Mouse (Mus musculus) embryonic facial prominence, embryonic 10.5 days (tissue): ENCODE results near the gene Mfsd13b. TPM values are rescaled to one million over a fixed set of nuclear protein-coding genes. Genes with fewer than 3 reads are reported as not detected.
A peak's percentile ranks its signal among the peaks of the same experiment; 100 is the strongest.
"Not testable (repeated sequence)": the region's sequence is repeated elsewhere in the genome, so short reads cannot be mapped to it uniquely, and the experiment has no call there.

ENCODE experiments used
- DNase-seq: peaks from one replicate; pipeline ENCODE4 v3.0.0-alpha.2; 2017; ENCODE audit warnings: low spot score
- H3K27ac ChIP-seq: fragments of 300-500 bp; sonication (generic); replicated peaks from 2 replicates; pipeline ENCODE4 v1.5.1; 2016; ENCODE audit warnings: mild to moderate bottlenecking
- H3K27me3 ChIP-seq: fragments of 300-500 bp; sonication (generic); replicated peaks from 2 replicates; pipeline ENCODE4 v1.6.1; 2016; ENCODE audit warnings: low read depth, mild to moderate bottlenecking; ENCODE audit not compliant: poor library complexity, severe bottlenecking
- H3K36me3 ChIP-seq: fragments of 300-500 bp; sonication (generic); replicated peaks from 2 replicates; pipeline ENCODE4 v1.6.1; 2016; ENCODE audit warnings: mild to moderate bottlenecking, moderate library complexity
- H3K4me1 ChIP-seq: fragments of 300-500 bp; sonication (generic); 2 replicates; pipeline ENCODE4 v1.6.1; 2016
- H3K4me3 ChIP-seq: fragments of 300-500 bp; sonication (generic); 2 replicates; pipeline ENCODE4 v1.5.1; 2016; ENCODE audit warnings: mild to moderate bottlenecking, moderate library complexity
- H3K9me3 ChIP-seq: fragments of 300-500 bp; sonication (generic); 2 replicates; pipeline ENCODE4 v1.6.1; 2016; ENCODE audit warnings: mild to moderate bottlenecking
- WGBS: fragments of 180-500 bp; shearing (Covaris S2); methylation state at CpG from one replicate; pipeline ENCODE4 v1.1.7; 2016; 5-methylcytosine and 5-hydroxymethylcytosine counted together
- polyA plus RNA-seq: library from polyadenylated mRNA; unstranded; fragments of >200 nt; fragmentation: Nextera tagmentation; extraction: Ambion mirVana; gene quantifications from 2 replicates; pipeline ENCODE4 v1.2.1, GENCODE M21; 2016

The Mfsd13b gene
- polyA plus RNA-seq, 1 experiment from 2014 or later, result 0.62 TPM

DNA sequence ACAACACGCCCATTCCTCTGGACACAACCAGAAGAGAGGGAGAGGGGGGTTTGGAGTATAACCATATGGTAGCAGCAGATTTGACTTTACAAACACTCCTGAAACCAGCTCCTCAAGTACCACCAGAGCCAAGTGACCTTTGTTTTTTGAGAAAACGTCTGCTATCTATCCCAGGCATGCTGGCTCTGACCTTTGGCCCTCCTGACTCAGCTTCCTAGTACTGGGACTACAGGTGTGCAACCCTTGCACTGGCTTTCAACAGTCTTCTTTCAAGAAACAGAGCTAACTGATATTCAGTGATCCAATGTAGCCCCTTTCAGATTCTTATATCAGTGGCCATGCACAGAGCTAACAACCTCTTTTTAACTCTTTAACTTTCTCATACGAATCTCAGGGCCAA, 20.4 kb upstream of the Mfsd13b start:
- 67% methylated on average over 3 of the region's 3 CpGs for WGBS
- H3K4me1 ChIP-seq, result no peaks in the 10 kb centered on the region
- DNase-seq, result no peak
- no peak overlapping the region for H3K27ac ChIP-seq
- H3K9me3 ChIP-seq, result no peaks in the 10 kb centered on the region
- no peaks in the 10 kb centered on the region for H3K27me3 ChIP-seq
- H3K4me3 ChIP-seq, result no peak overlapping the region
- peaks cover 45% of the 10 kb centered on the region for H3K36me3 ChIP-seq

DNA sequence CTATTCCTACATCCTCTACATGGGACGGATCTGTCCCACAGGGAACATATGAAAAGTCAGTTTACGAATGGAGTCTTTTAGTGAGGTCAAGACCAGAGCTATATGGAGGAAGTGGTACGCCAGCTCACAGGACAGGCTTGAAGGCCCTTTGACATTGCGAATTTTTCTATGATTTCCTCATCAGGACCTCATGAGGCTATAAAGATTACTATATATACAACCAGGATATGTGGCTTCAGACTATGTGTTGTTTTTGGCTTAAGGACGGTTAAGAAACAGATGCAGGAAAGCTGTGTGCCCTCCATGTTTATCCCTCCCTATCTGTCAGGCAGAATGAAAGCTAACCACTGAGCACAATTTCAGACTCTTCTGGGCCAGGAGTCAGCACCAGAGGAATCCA, 19.2 kb upstream of the Mfsd13b start:
- peaks cover 44% of the 10 kb centered on the region for H3K36me3 ChIP-seq
- no peak for DNase-seq
- no peak overlapping the region for H3K27ac ChIP-seq
- H3K9me3 ChIP-seq, result no peaks in the 10 kb centered on the region
- 87% methylated on average over 5 of the region's 5 CpGs for WGBS
- no peaks in the 10 kb centered on the region for H3K27me3 ChIP-seq
- H3K4me3 ChIP-seq, result no peak overlapping the region
- H3K4me1 ChIP-seq, result no peaks in the 10 kb centered on the region

DNA sequence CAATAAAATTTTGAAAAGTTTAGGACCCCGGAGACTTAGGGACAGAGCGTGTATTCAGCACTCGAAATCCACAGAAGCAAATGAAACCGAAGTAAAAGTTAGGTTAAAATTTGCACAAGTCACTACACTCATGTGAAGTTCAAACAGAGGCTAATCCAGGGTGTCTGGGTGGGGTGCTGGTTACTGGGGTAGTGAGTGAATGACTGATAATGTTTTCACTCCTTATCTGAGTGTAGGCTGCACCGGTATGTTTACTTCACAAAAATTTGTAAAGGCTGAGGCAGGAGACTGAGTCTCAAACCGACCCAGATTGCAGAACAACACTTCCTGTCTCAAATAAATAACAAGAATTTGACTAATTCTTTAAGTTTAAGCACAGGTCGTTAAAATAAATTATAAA, 13.1 kb upstream of the Mfsd13b start:
- no peak overlapping the region for H3K27ac ChIP-seq
- H3K9me3 ChIP-seq, result no peaks in the 10 kb centered on the region
- 0 out of 2 replicates have a peak, but pooled peaks cover 4% of the 10 kb centered on the region for H3K4me1 ChIP-seq
- no peaks in the 10 kb centered on the region for H3K27me3 ChIP-seq
- no peak for DNase-seq
- 94% methylated on average over 7 of the region's 7 CpGs for WGBS
- peaks cover 29% of the 10 kb centered on the region for H3K36me3 ChIP-seq
- H3K4me3 ChIP-seq, result no peak overlapping the region

DNA sequence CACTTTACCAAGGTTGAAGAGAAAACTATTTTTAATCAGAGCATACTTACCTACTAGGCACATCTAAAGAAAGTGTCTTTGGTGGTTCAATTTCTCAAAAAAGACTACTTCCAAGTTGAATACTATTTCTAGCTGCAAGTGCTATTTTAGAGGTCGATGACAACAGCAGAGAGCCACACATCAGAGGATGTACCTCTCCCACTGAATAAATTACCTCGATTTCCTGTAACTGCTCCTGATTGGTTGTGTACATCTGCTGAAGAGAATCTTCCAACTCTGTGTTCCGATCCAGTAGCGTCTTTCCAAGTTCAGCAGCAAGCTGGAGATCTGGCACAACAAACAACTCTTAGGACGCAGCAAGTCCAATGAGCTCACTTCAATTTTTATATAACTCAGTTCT, 12.2 kb upstream of the Mfsd13b start:
- Histone ChIP-seq H3K27me3 (no peaks in the 10 kb centered on the region), H3K9me3 (no peaks in the 10 kb centered on the region), H3K4me3 (no peak overlapping the region), H3K36me3 (peaks cover 29% of the 10 kb centered on the region), H3K4me1 (0 out of 2 replicates have a peak, but pooled peaks cover 4% of the 10 kb centered on the region), H3K27ac (no peak overlapping the region)
- WGBS, result 87% methylated on average over 5 of the region's 5 CpGs
- DNase-seq, result no peak

DNA sequence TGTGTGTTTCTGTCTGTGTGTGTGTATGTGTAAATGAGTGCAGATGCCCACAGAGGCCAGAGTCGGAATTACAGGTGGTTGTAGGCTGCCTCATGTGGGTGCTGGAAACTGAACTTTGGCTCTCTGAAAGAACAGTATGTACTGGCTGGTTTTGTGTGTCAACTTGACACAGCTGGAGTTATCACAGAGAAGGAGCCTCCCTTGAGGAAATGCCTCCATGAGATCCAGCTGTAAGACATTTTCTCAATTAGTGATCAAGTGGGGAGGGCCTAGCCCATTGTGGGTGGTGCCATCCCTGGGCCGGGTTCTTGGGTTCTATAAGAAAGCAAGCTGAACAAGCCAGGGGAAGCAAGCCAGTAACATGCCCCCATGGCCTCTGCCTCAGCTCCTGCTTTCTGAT, 9.8 kb upstream of the Mfsd13b start:
- peaks cover 24% of the 10 kb centered on the region for H3K36me3 ChIP-seq
- not testable (repeated sequence) for H3K27me3 ChIP-seq, H3K9me3 ChIP-seq, H3K27ac ChIP-seq, H3K4me3 ChIP-seq, DNase-seq
- peaks cover 13% of the 10 kb centered on the region for H3K4me1 ChIP-seq
- 62% methylated on average over 2 of the region's 2 CpGs for WGBS

DNA sequence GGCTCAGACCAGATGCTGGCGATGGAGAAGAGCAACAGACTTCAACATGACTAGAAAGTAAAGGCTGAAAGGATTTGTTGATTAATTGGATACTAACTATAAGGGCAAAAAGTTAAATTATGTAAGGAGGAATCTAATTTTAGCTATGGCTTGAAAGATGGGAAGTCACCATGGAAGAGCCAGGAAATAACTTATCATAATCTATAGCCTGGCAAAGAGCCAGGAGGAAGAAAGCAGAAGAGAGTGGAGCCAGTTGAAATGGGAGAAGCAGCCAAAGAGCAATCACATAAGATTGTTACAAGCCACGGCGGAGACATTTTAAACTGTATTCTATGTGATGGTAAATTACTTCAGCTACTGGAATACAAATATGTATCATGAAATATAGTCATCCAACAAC, 8.3 kb upstream of the Mfsd13b start:
- no peak for DNase-seq
- Histone ChIP-seq H3K27ac (no peak overlapping the region), H3K36me3 (peaks cover 9% of the 10 kb centered on the region), H3K4me3 (no peak overlapping the region), H3K4me1 (peaks cover 17% of the 10 kb centered on the region), H3K27me3 (no peaks in the 10 kb centered on the region), H3K9me3 (no peaks in the 10 kb centered on the region)
- 94% methylated on average over 3 of the region's 3 CpGs for WGBS

DNA sequence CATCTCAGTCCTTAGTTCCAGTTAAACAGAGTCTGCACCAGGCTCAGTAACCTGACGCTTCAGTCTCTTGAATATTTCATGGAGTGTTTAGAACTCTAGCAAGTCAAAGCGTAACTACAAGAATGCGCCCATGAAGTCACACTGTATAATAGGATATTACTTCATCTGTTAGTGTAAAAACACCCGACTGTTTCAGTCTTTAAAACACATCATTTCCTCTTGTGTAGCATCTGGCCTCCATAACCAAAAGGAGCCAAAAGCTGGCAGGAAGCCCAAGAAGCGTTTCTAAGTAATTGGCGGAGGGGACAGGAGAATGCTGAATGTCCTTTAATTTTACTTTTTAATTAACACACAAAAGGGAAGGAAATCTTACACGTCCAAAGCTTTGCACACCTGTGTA, 5.2 kb upstream of the Mfsd13b start:
- Histone ChIP-seq H3K27me3 (no peaks in the 10 kb centered on the region), H3K9me3 (no peaks in the 10 kb centered on the region), H3K36me3 (no peaks in the 10 kb centered on the region), H3K4me3 (no peak overlapping the region), H3K27ac (no peak overlapping the region), H3K4me1 (peaks cover 24% of the 10 kb centered on the region)
- 81% methylated on average over 7 of the region's 7 CpGs for WGBS
- no peak for DNase-seq

DNA sequence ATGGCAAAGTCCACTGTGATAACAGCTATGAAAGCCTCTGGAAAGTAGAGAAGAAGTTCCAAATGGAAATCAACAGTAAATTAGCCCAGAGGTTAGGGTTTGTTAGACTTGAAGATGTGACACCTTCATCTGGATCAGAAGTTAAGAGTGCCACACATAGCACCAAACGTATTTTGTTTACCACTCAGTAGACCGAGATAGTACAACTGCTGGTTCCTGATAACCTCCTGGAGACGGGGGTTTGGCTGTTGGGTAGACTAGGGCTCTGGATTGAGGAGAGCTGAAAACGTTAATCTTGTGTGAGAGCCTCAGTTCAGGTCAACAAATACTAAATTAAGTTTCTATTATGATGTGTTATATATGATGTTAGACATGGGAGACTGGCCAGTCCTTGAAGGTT, 2.3 kb upstream of the Mfsd13b start:
- no peak overlapping the region for H3K27ac ChIP-seq
- H3K4me1 ChIP-seq, result peaks cover 30% of the 10 kb centered on the region
- WGBS, result 90% methylated on average over 4 of the region's 4 CpGs
- H3K27me3 ChIP-seq, result no peaks in the 10 kb centered on the region
- no peaks in the 10 kb centered on the region for H3K9me3 ChIP-seq
- peak overlapping the region; percentile 96; the same call in 1 of the 2 replicates for H3K4me3 ChIP-seq
- DNase-seq, result no peak
- H3K36me3 ChIP-seq, result no peaks in the 10 kb centered on the region

DNA sequence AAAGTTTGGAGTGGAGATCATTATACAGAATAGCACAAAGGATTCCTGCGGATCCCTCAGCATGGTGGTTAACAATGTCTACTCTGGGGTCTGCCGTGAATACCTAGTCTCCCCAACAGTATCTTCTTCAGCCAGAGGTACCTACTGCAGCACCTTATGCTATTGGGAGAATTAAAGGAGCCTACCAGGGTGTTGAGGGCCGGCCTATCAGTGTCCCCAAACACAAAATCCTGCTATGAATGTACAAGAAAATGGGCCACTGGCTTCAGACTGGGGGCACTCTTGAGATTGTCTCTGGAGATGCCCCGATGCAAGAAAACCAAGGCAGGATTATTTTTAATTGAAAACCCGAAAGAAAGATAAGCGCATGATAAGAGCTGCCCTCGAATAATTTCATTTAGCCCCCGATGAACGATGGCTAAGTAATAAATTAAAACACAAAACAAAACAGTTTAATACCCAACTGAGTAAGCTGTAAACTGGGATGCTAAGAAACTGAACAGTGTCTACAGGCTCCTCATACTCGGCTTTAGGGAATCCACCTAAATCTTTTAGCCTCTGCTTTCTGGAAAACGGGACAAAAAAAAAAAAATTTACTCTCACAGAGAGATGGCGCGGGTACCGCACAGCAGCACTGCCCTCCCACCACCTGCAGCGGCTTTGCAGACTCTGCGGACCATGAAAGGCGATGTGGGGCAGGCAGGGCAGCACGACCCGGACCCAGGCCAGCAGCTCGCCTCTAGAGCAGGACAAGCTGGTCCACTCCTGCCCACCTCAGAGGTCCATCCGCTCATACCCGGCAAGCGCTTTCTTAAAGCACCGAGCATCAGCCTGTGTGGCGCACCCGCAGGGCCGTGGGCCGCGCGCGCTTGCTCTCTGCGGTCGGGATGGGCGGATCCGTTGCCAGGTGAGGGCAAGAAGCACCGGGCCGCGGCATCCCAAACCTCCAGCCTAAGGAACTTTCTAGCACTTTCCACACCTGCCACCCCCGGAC, 1.1 kb upstream of the Mfsd13b start:
- Histone ChIP-seq H3K9me3 (no peaks in the 10 kb centered on the region), H3K36me3 (no peaks in the 10 kb centered on the region), H3K27ac (peak overlapping the region; percentile 95), H3K4me1 (peaks cover 25% of the 10 kb centered on the region), H3K27me3 (no peaks in the 10 kb centered on the region), H3K4me3 (peak overlapping the region; percentile 96)
- peak; percentile 76 for DNase-seq
- 5% methylated on average over 39 of the region's 39 CpGs for WGBS

DNA sequence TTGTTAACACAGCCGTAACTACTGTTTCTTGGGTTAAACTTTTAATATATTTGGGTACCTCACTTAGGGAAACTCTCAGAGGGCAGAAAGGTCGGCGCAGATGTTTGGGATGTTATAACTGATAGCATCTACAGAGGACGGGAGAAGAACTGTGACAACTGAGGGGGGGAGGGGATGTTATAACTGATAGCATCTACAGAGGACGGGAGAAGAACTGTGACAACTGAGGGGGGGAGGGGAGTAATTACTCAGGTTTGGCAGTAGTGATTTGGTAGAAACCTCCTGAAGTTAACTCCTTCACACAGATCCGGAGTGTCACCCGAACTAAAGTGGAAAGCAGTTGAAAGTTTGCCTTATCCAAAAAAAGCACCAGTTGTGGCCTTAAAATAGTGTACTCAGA, 659 bp downstream of the Mfsd13b start:
- H3K4me3 ChIP-seq, result peak overlapping the region; percentile 96
- no peaks in the 10 kb centered on the region for H3K27me3 ChIP-seq
- H3K4me1 ChIP-seq, result peaks cover 21% of the 10 kb centered on the region
- 12% methylated on average over 7 of the region's 7 CpGs for WGBS
- no peak for DNase-seq
- no peaks in the 10 kb centered on the region for H3K36me3 ChIP-seq
- H3K9me3 ChIP-seq, result no peaks in the 10 kb centered on the region
- peak overlapping the region; percentile 95 for H3K27ac ChIP-seq

DNA sequence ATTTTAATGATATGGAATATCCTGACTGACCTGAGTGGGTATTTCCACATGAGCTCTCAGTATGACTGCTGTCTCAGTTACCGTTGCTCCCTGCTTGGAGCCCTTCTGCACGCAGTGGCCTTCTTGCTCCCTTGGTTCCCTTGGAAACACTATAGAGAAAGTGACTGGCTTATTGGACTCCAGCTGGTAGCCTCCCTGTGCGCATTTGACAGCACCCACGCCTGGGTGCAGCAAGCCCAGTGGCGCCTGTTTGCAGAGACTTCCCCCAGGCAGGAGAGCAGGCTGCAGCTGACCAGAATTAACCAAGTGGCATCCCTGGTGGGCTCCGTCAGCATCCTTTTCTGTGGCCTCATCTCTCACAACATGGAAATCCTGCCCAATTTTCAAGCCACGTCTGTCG, 8.9 kb downstream of the Mfsd13b start:
- Histone ChIP-seq H3K4me3 (no peak overlapping the region), H3K27ac (no peak overlapping the region), H3K27me3 (no peaks in the 10 kb centered on the region), H3K4me1 (no peaks in the 10 kb centered on the region), H3K36me3 (no peaks in the 10 kb centered on the region), H3K9me3 (no peaks in the 10 kb centered on the region)
- DNase-seq, result no peak
- 71% methylated on average over 8 of the region's 8 CpGs for WGBS

DNA sequence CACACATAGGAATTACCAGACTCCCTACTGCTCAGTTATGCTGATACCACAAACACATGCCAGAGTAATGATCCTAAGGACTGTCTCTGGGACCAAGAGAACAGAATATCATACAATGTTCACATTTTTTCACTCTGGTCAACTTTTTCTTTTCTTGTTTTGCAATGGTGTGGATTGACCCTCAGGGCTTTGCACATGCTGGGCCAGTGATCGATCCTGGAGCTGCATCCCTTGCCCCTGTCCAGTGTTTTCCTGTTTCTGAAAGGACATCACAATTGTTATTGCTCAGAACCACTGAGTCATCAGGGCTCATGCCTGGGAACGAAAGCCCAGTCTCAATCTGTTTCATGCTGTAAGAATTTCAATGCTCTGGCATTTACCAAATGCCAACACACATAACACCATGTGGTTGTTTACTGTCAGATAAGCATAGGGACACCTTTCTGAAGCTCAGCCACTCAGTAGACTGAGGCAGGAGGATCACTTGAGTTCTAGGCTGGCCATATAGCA, 16.8 kb downstream of the Mfsd13b start:
- 79% methylated on average over 2 of the region's 2 CpGs for WGBS
- Histone ChIP-seq H3K36me3 (no peaks in the 10 kb centered on the region), H3K4me1 (no peaks in the 10 kb centered on the region), H3K27ac (no peak overlapping the region), H3K4me3 (no peak overlapping the region), H3K9me3 (no peaks in the 10 kb centered on the region), H3K27me3 (no peaks in the 10 kb centered on the region)
- no peak for DNase-seq
